Mouse (Mus musculus) heart, postnatal 0 days (tissue): Measurements from ENCODE around the gene Vgll4. TPM values are rescaled to one million over a fixed set of nuclear protein-coding genes. Genes with fewer than 3 reads are reported as not detected.

Source experiments
- ATAC-seq: fragments of 200-750 bp; cut with Nextera tagmentation; 2 replicates; pipeline ENCODE4 v1.8.0; 2017; ENCODE audit warnings: low read depth, moderate number of reproducible peaks, moderate library complexity; ENCODE audit not compliant: insufficient read depth
- DNase-seq: peaks from one replicate; pipeline ENCODE4 v3.0.0-alpha.2; 2016; ENCODE audit warnings: low spot score
- H3K27ac ChIP-seq: fragments of 300-500 bp; sonication (generic); 2 replicates; pipeline ENCODE4 v1.5.1; 2014; ENCODE audit warnings: low read depth, mild to moderate bottlenecking
- H3K27me3 ChIP-seq: fragments of 300-500 bp; sonication (generic); 2 replicates; pipeline ENCODE4 v1.6.1; 2014; ENCODE audit warnings: low read length, mixed read lengths; ENCODE audit not compliant: control insufficient read depth, insufficient read depth
- H3K36me3 ChIP-seq: fragments of 300-500 bp; sonication (generic); replicated peaks from 2 replicates; pipeline ENCODE4 v1.6.1; 2014; ENCODE audit warnings: low read length, mixed read lengths; ENCODE audit not compliant: control insufficient read depth, insufficient read depth
- H3K4me1 ChIP-seq: fragments of 300-500 bp; sonication (generic); 2 replicates; pipeline ENCODE4 v1.6.1; 2014; ENCODE audit warnings: antibody characterized with exemption; ENCODE audit not compliant: control insufficient read depth, insufficient read depth
- H3K4me2 ChIP-seq: fragments of 300-500 bp; sonication (generic); 2 replicates; pipeline ENCODE4 v1.6.1; 2014; ENCODE audit warnings: low read depth, mild to moderate bottlenecking, low read length, moderate library complexity
- H3K4me3 ChIP-seq: fragments of 300-500 bp; sonication (generic); 2 replicates; pipeline ENCODE4 v1.5.1; 2014; ENCODE audit warnings: low read depth, low read length
- H3K9ac ChIP-seq: fragments of 300-500 bp; sonication (generic); replicated peaks from 2 replicates; pipeline ENCODE4 v1.6.1; 2014; ENCODE audit warnings: low read depth, low read length, mixed read lengths
- H3K9me3 ChIP-seq: fragments of 300-500 bp; sonication (generic); replicated peaks from 2 replicates; pipeline ENCODE4 v1.6.1; 2016; ENCODE audit warnings: low read length; ENCODE audit not compliant: control insufficient read depth
- CTCF ChIP-seq: IDR thresholded peaks from 2 replicates; pipeline ENCODE4 v1.5.1; 2016; ENCODE audit warnings: antibody characterized with exemption, control low read depth, low read depth
- EP300 ChIP-seq: IDR thresholded peaks from 2 replicates; pipeline ENCODE4 v1.6.1; 2016; ENCODE audit warnings: antibody characterized with exemption, low read depth
- WGBS: fragments of 180-500 bp; shearing (Covaris S2); extraction: QIAGEN DNeasy Blood & Tissue Kit; methylation state at CpG from one replicate; pipeline ENCODE4 v1.1.7; 2014; 5-methylcytosine and 5-hydroxymethylcytosine counted together
- polyA plus RNA-seq: library from polyadenylated mRNA; unstranded; fragments of >200 nt; fragmentation: Nextera tagmentation; extraction: Ambion mirVana; gene quantifications from 2 replicates; pipeline ENCODE4 v1.2.1, GENCODE M21; 2015
- total RNA-seq: library from RNA; depleted of rRNA; stranded (reverse); fragments of >200 nt; gene quantifications from 2 replicates; pipeline ENCODE4 v1.2.3, GENCODE M21; 2014; ENCODE audit warnings: low replicate concordance

Gene Vgll4
- total and polyA plus RNA-seq, 2 experiments from 2014 or later = 38.8 to 52.2 TPM

DNA sequence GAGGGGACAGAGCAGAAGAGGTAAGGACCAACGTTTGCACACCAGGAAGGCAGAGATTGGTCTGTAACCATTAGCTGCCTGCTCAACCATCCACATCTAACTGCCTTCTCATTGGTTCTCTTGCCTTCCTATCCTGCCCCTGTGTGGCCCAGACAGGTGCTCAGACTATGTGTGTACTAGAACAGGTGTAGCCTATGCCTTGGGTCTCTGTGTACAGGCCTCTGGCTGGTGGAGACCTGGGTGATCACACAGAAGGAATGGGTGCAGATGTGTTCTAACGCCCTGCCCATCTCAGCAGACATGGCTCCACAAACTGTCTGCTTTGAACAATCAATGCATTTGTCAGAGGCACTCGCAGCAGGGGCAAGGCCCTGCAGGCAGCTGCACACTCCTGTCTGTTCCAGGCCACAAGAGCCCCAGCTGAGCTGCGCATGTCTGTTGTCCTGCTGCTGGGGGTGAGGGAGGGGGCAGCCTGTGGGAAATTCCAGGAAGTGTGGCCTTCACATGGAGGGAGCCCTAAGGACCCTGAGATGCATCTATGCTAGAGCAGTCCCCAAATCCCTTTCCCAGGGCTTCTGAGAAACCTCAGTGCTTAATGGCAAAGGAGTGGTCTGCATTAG, 123.5 kb downstream of the Vgll4 start:
- no peak for ATAC-seq
- DNase-seq = no peak
- H3K4me2 ChIP-seq = no peak overlapping the region
- H3K9me3 ChIP-seq = peaks cover 4% of the 10 kb centered on the region; the same call in 1 of the 2 replicates
- H3K36me3 ChIP-seq = no peaks in the 10 kb centered on the region
- WGBS = 66% methylated on average over 4 of the region's 4 CpGs
- TF ChIP-seq CTCF (no peak), EP300 (no peak)
- H3K4me3 ChIP-seq = no peak overlapping the region
- H3K4me1 ChIP-seq = peaks cover 7% of the 10 kb centered on the region; the same call in 1 of the 2 replicates
- H3K27me3 ChIP-seq = no peaks in the 10 kb centered on the region
- no peak overlapping the region for H3K27ac ChIP-seq
- no peak overlapping the region for H3K9ac ChIP-seq

DNA sequence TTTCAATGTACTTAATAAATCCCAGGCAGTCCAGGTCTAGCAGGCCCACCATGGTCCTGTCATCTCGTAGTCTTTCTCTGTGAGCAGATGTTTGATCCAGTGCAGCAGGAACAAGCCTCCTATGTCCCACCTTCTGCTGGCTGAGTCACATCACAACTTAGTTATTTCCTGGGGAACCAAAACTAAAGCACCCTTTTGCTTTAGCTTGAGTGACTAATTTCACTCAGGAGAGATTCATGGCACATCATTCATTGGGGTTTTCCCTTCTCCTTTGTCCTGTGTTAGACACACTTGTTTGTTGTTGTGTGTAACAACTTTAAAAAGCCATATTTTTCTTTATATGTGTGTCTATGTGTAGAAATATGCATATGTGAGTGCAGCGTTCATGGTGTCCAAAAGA, 126.9 kb downstream of the Vgll4 start:
- Histone ChIP-seq H3K4me3 (no peak overlapping the region), H3K9ac (no peak overlapping the region), H3K27me3 (no peaks in the 10 kb centered on the region), H3K4me2 (no peak overlapping the region), H3K27ac (no peak overlapping the region), H3K36me3 (no peaks in the 10 kb centered on the region), H3K4me1 (peaks cover 32% of the 10 kb centered on the region), H3K9me3 (peaks cover 4% of the 10 kb centered on the region; the same call in 1 of the 2 replicates)
- TF ChIP-seq CTCF = no peak
- no peak for TF ChIP-seq EP300
- ATAC-seq (no peak), DNase-seq (no peak)
- 98% methylated on average over 2 of the region's 2 CpGs for WGBS

DNA sequence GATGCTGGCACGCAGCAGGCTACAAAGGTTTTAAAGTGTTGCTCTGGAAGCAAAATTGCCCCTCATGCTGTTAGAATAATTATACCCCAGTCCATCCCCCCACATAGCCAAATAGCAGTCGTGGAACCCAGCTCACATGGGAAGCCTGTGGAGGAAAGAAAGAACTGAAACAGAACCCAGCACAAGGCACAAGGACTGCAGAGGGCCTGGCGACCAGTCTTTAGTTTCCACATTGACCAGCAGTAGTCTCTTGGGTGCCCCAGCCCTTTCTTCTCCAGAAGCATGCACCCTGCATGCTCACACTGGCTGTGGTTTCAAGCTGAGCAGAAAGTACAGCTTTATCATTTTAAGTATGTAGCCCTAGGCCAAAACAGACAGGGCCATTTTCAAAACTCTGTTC, 127.7 kb downstream of the Vgll4 start:
- H3K27me3 ChIP-seq = no peaks in the 10 kb centered on the region
- H3K4me2 ChIP-seq = no peak overlapping the region
- no peak overlapping the region for H3K27ac ChIP-seq
- TF ChIP-seq EP300 (no peak), CTCF (no peak)
- peaks cover 32% of the 10 kb centered on the region for H3K4me1 ChIP-seq
- no peak overlapping the region for H3K9ac ChIP-seq
- H3K4me3 ChIP-seq = no peak overlapping the region
- WGBS = 76% methylated on average over 3 of the region's 3 CpGs
- H3K9me3 ChIP-seq = peaks cover 4% of the 10 kb centered on the region; the same call in 1 of the 2 replicates
- DNase-seq = no peak
- ATAC-seq = no peak
- H3K36me3 ChIP-seq = no peaks in the 10 kb centered on the region

DNA sequence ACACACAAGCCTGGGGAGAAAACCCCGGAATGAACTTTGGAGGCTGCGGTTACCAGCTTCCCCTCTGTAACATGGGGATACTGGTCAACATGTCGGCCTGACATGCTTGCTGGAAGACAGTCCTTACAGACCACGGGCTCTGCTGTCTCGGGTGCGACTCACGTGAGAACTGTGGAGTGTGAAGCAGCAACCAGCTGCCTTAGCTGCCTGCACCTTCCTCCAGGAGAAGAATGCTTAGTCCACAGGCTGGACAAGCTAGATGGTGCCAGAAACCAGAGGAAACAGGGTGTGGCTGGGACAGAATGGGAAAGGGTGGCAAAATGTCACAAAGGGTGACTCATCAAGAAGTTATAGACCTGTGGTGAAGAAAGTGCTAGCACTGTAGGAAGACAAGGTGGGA, 129.8 kb downstream of the Vgll4 start:
- H3K27ac ChIP-seq = 0 out of 2 replicates have a peak overlapping the region, but pooled peaks have one; percentile 2
- no peaks in the 10 kb centered on the region for H3K36me3 ChIP-seq
- TF ChIP-seq CTCF (no peak), EP300 (no peak)
- no peak overlapping the region for H3K9ac ChIP-seq
- ATAC-seq (no peak), DNase-seq (no peak)
- H3K27me3 ChIP-seq = no peaks in the 10 kb centered on the region
- 79% methylated on average over 7 of the region's 7 CpGs for WGBS
- no peak overlapping the region for H3K4me2 ChIP-seq
- H3K4me3 ChIP-seq = no peak overlapping the region
- H3K9me3 ChIP-seq = peaks cover 4% of the 10 kb centered on the region; the same call in 1 of the 2 replicates
- H3K4me1 ChIP-seq = peaks cover 32% of the 10 kb centered on the region

DNA sequence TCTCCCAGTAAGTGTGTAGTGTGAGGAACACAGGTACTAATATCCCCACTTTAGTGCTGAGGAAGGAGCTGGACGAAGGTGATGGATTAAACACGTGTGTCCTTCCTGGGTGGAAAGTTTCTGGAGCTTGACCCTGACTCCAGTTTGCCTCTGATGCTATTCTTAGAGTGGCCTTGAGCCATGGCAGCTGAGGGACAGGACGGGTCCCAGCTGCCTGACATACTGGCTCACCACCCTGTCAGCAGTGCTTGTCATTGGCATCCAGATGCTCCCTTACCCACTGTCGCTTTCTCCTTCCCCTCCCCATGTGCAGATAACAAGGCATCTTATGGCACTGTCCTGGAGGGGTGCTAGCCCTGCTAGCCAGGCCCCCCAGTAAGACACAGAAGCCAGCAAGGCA, 130.9 kb downstream of the Vgll4 start:
- 36% methylated on average over 4 of the region's 4 CpGs for WGBS
- no peak for TF ChIP-seq CTCF
- no peak for TF ChIP-seq EP300
- Histone ChIP-seq H3K9me3 (peaks cover 4% of the 10 kb centered on the region; the same call in 1 of the 2 replicates), H3K4me1 (peaks cover 32% of the 10 kb centered on the region), H3K36me3 (no peaks in the 10 kb centered on the region), H3K27me3 (no peaks in the 10 kb centered on the region), H3K4me3 (no peak overlapping the region), H3K4me2 (no peak overlapping the region), H3K9ac (no peak overlapping the region), H3K27ac (no peak overlapping the region; the same call in 1 of the 2 replicates)
- DNase-seq = no peak
- peak; percentile 47; the same call in 1 of the 2 replicates for ATAC-seq

DNA sequence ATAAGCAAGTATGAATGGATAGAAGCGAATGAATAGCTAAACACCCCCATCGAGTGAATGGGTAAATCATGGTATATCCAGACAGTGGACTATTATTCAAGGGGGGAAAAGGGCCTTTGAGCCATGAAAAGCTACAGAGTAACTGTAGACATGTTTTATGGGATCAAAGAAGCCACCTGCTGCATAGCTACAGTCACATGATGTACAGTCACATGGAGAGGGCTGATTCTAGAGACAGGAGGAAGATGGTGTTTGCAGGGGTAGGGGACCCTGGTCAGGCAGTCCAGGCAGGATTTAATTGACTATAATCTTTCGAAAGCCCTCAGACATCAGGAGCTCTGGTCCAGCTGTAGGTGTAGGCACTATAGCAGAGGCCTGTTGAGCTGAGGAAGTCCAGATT, 133.4 kb downstream of the Vgll4 start:
- H3K9ac ChIP-seq = no peak overlapping the region
- DNase-seq (no peak), ATAC-seq (no peak)
- 79% methylated on average over 3 of the region's 3 CpGs for WGBS
- no peak overlapping the region for H3K27ac ChIP-seq
- no peaks in the 10 kb centered on the region for H3K36me3 ChIP-seq
- H3K27me3 ChIP-seq = no peaks in the 10 kb centered on the region
- H3K4me3 ChIP-seq = no peak overlapping the region
- no peaks in the 10 kb centered on the region for H3K9me3 ChIP-seq
- H3K4me1 ChIP-seq = peaks cover 29% of the 10 kb centered on the region
- TF ChIP-seq EP300 = no peak
- TF ChIP-seq CTCF = no peak
- no peak overlapping the region for H3K4me2 ChIP-seq
